Mouse (Mus musculus) layer of hippocampus, postnatal 25 days (tissue): ENCODE measurements around the gene Casq1. TPM values are rescaled to one million over a fixed set of nuclear protein-coding genes. Genes with fewer than 3 reads are reported as not detected.
"Not testable (repeated sequence)": the region's sequence is repeated elsewhere in the genome, so short reads cannot be mapped to it uniquely, and the experiment has no call there.

Experiments
- DNase-seq, 2 experiments: peaks; one replicate each; pipeline ENCODE4 v3.0.0; 2022; ENCODE audit warnings: mixed read lengths in 2 of 2, low spot score in 1 of 2; ENCODE audit errors: extremely low spot score in 1 of 2
- total RNA-seq, 2 experiments: library from RNA; stranded (reverse); gene quantifications; 2 replicates each; pipeline ENCODE4 v1.2.3; 2021

The Casq1 gene
- total RNA-seq, result under 1 TPM; 0.49 to 0.52 TPM

DNA sequence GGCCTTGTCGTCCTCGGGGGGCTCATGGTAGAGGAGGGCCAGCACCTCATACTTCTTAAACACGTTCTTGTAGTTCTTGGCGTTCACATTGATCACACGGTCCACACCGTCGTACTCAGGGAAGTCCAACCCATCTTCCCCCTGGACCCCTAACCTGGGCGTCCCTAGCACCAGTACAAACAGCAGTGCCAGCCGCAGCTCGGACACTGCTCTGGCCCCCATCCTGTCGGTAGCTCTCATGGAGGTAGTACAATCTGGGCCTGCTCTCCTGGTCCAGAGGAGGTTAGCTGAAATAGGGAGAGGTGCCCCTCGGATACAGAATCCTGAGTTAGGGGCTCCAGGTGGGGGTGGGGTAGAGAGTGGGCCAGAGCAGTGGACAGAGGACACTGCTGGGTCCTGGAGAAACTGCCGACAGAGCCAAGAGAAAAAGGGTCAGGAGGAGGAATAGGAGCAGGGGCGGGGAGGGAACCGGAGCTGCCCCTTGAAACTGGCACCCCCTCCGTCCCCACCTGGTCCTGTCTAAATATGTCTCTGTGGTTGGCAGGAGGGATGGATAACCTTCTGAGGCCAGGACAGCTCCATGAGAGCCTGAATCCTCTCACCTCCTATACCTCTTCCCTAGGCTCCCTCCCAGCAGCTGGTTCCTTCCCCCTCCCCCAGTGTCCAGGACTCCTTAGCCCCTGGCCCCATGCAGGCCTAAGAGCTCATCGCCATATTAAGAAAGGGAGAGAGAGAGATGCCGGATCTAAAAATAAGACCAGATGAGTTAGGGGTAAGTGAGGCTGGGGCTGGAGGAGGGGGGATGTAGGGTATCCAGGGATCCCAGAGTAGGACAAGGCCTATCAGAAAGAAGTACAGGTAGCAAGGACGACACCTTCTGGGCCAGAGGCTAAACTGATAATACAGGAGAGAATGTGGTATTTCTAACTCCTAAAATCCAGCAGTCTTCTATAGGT, at the start of gene Casq1:
TSS of gene Casq1 (minus strand) at position 418 of the 956 bp plus-strand sequence.
- DNase-seq, result no peak

- DNase-seq, result no peak
Measured at GRCm38 (mm10) chr1:172261477-172262078, 41.9 kb upstream of the Casq1 start, which contains the start of gene Igsf8. Igsf8 (plus strand) TSS chr1:172261641.

DNA sequence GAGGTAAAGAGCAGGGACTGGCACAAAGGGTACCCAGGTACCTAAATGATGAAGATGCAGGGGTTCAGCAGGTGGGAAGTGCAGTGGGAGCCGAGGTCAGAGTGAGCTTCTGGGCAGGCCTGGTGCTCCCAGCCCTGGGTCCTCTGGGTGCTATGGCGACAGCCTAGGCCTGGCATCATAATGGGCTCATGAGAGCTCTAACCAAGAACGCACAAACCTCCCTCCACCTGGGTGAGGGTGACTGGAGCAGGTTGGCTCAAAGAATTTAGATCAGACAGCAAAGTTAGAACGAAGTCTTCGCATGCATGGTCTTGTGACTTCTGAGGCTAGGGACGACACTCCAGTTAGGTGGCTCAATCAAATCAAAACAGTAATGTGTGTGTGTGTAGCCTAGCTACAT, 38.6 kb upstream of the Casq1 start, which contains the start of gene Atp1a4:
TSS of gene Atp1a4 (minus strand) at position 101 of the 400 bp plus-strand sequence.
- DNase-seq, result no peak

GRCm38 (mm10) chr1:172247679-172248078, 28.0 kb upstream of the Casq1 start:
- no peak for DNase-seq

GRCm38 (mm10) chr1:172247216-172247615, 27.5 kb upstream of the Casq1 start:
- peak in 1 of 2 experiments; percentile 11 for DNase-seq

GRCm38 (mm10) chr1:172244645-172245044, 25.0 kb upstream of the Casq1 start:
- DNase-seq, result not testable (repeated sequence)

GRCm38 (mm10) chr1:172243547-172244205, 24.0 kb upstream of the Casq1 start:
- peak in 1 of 2 experiments; percentile 27 for DNase-seq

GRCm38 (mm10) chr1:172242401-172242800, 22.7 kb upstream of the Casq1 start:
- no peak for DNase-seq

DNA sequence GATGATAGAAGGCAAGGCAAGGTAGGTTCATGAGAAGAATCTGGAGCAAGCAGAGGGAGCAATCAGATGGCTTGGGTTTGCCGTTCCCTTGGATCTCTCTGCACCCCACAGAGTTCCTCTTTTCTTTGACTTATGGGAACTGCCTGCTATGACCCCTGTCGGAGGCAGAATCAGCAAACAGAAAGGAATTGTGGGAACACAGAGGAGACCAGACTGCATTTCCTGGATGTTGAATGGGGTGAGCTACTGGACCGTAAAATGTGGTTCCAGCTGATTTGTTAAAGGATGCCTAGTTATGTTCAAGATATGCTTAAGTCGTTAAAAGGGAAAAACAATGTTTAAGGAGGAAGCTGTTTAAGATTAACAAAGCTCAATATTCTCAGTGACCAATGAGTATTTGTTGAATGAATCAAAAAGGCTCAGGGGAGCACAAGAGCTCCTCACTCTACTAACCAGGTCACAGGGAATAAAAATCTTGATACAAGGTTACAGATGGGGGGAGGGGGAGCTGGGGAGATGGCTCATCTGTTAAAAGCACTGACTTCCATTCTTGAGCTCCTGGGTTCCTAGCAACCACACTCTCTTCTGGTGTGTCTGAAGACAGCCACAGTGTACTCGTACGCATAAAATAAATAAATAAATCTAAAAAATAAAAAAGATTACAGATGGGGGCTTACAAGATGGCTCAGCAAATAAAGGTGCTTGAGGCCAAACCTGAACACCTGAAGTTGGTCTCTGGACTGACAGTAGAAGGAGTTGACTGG, 21.5 kb upstream of the Casq1 start:
- no peak for DNase-seq

DNA sequence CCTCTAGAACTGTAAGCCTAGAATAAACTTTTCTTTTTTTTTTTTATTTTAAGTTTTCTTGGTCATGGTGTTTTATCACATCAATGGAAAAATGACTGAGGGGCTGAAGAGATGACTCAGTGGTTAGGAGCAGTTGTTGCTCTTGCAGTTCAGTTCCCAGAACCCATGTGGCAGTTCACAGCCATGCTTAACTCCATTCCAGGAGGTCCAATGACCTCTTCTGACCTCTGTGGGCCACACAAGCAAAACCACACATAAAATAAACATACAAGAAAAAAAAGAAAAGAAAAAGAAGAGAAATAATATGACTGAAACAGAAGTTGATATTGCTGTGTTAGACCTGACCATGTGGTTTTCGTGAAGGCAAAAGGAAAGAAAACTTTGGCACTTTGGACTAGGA, 9.5 kb upstream of the Casq1 start:
- no peak for DNase-seq

- no peak for DNase-seq
Measured at GRCm38 (mm10) chr1:172228209-172228608, 8.5 kb upstream of the Casq1 start.

- DNase-seq, result no peak
Measured at GRCm38 (mm10) chr1:172221297-172222063, 1.8 kb upstream of the Casq1 start.

DNA sequence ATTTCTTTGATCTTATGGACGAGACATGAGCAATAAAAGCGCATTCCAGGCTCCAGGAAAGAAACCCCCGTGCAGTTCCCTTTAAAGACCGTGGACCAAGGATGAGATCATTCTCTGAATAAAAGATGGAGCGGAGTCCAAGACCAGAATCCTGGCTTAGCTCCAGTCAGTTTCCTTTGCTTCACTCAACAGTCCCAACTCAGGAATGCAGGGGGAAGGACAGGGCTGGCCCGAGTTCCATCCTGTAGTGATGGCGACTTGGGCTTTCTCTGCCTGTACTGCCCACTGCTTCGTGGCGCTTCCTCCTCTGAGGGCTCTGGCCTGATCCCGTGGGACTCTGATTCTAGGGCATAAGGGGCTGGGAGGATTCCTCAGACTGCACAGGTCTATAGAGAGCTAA, 746 bp upstream of the Casq1 start:
- DNase-seq, result no peak

DNA sequence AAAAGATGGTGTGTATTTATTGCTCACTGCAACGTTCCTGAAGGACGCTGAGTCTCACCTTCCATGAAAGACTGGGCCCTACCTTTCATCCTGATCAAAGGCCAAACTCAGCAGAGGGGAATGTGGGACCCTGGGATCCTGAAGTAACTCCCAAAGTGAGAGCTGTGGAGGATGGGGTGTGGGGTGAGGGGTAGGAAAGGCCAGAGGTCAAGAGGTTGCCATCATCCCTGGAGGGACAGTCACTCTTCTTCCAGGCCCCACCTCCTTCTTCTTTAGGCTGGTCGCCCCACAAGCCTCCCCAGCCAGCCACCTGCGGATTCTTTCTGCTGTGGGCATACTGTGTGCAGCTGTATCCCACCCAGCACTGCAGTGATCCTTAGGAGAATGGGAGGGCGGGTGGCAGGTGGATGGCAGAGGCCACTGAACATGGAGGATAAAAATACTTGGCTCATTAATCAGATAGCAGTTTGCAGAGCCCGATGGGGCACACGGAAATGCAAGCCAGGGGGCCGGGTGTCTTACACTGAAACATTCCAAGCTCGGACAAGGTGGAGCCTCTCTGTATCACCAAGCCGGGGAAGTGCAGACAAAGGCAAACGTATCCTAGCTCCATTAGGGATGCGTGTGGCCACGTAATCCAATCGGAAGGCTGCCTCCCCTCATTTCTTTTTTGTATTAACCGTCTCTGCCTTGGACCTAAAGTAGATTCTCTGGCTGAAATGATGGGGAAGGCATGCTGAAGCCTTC, 1.3 kb downstream of the Casq1 start:
- DNase-seq, result no peak

DNA sequence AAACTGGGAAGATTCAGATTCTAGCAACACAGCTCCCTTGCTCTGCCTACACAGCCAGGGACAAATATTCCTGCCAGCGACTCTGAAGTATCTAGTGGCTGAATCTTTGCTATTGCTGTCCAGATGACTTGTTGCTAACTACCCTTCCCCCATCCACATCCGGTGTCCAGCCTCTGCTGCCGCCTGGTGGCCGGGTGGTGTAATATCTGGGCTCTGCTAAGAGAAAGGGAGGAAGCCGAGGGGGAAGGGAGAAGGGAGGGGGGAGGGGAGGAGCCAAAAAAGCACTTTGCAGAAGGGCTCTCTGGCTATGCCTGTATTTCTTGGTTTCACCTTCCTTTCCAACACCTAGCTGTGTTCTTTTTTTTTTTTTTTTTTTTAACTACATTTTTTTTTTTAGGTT, 2.5 kb downstream of the Casq1 start:
- peak; percentile 96 for DNase-seq

GRCm38 (mm10) chr1:172214748-172215147, 4.9 kb downstream of the Casq1 start:
- no peak for DNase-seq

DNA sequence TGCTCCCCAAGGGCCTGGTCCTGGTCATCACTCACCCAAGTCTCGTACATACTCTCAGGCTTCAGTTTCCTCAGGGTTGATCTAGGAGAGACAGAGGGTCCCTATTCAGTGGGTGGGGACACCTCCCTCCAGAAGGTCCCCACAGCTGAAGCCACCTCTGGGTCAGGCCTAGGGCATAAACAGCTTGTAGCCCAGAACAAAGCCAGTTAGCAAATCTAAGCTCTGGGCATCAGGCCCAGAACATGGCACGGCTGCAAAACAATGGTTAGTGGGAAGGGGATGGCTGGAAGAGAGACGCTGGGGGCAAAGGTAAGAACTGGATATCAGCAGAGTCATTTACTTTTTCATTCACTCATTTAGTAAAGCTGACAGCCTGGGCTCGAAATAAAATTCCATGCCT, 5.9 kb downstream of the Casq1 start:
- no peak for DNase-seq

DNA sequence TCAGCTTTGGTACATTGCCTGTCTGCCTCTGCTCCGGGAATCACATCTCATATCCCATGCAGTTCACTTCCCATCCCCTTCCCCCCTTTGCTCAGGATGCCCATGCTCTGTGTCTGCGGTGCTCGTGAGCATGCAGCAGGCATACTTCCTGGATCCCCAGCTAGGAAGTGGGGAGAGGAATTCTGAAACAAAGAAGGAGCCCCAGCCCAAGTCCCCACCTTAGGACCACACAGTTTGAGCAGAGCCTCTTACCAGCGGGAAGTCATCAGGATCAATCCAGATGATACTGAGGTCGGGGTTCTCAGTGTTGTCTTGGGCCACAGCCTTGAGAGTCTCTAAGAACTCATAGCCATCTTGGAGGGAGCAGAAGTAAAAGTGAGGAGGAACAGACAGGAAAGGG, 6.9 kb downstream of the Casq1 start:
- no peak for DNase-seq

DNA sequence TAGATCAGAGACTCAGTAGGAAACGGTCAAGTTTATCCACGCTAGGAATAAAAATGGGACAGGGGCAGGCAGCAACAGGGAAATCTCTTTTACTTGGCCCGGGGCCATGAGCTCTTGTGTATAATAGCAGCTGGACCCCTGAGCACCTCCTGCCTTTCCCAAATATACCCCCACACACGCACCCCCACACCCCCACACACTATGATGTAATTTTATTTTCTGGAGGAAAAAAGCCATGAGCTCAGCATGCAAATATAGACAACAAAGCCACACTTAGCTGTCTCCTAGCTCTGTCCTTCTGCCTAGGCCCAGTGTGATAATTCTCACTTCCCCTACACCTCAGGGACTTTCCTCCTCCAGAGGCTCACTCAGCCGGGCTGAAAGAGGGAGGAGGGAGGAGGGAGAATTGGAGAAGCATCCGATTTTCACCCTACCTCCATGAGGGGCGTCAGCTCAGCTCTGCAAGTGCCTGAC, 12.5 kb downstream of the Casq1 start:
- no peak for DNase-seq
